Mouse (Mus musculus) spleen, postnatal 36 days (tissue): ENCODE results near the gene Nsd2.

ENCODE experiments used
- DNase-seq, 2 experiments: peaks; one replicate each; pipeline ENCODE4 v3.0.0; 2022; ENCODE audit warnings: low spot score in 2 of 2, mixed read lengths in 1 of 2

Gene Nsd2

DNA sequence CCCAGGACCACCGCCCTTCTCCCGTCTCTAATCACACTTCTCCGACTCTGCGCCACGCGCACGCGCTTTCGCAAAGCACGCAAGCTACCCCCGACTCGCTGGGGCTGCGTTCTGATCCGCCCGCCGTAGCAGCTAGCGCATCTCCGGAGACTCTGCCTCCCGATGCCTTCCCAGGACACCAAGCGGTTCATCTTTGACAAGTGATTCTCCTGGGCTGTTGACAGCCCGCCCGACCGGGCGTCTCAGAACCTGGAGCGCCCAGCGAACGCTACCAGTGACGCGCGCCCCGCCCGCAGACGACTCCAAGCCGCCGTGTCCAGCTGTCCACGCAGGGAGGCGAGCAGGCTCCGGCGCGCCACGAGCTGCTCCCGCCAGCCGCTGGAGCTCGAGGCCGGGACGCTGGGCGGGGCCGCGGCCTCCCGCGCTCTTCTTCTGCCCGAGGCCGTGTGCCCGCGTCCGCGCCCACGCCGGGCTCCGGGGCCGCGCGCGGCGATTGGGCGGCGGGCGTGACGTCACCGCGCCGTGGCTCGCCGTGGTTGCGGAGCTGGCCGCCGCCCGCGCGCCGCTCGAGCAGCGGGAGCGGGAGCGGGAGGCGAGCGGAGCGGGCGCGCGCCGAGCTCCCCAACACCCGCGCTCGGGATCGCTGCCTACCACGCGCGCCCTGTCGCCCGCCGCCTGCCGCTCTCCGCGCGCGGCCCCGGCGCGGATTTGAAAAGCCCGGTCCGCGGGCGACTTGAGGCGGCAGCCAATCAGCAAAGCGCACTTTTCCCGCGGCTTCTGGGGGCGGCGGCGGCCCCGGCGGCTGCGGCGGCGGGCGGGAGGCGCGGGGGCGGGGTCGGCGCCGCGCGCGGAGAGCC lies at the start of gene Nsd2:
Nsd2 (plus strand) TSS at position 850 of the 857 bp plus-strand sequence.
- DNase-seq: peak; percentile 84

DNA sequence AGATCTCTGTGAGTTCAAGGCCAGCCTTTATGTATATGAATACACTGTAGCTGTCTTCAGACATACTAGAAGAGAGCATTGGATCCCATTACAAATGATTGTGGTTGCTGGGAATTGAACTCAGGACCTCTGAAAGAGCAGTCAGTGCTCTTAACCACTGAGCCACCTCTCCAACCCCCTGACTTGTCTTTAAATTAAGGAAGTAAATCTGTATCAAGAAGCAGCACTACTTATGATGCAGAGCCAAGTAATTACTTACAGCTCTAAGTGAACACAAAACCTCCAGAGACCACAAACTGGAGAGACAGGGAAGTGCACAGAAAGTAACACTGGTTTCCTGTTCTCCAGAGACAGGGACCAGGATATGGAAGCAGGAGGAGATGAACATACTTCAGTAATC lies 43.3 kb upstream of the Nsd2 start:
- no peak for DNase-seq

DNA sequence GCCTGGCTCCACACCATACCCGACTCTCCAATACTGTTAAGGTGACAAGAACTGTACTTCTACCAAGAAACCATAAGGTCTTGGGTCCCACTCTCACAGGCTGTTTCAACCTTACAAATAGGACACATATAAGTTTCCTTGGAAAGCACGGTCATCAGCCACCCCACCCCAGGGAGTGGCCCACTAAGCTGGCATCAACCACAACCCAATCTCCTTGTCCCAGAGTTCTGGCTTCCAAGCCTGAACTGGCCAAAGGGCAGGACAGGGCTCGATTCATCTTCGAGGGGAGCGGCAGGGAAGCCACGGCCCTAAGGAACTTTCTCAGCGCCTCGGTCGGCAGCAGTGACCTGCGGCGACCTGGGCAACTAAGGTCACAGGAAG lies 38.6 kb upstream of the Nsd2 start:
- no peak for DNase-seq

DNA sequence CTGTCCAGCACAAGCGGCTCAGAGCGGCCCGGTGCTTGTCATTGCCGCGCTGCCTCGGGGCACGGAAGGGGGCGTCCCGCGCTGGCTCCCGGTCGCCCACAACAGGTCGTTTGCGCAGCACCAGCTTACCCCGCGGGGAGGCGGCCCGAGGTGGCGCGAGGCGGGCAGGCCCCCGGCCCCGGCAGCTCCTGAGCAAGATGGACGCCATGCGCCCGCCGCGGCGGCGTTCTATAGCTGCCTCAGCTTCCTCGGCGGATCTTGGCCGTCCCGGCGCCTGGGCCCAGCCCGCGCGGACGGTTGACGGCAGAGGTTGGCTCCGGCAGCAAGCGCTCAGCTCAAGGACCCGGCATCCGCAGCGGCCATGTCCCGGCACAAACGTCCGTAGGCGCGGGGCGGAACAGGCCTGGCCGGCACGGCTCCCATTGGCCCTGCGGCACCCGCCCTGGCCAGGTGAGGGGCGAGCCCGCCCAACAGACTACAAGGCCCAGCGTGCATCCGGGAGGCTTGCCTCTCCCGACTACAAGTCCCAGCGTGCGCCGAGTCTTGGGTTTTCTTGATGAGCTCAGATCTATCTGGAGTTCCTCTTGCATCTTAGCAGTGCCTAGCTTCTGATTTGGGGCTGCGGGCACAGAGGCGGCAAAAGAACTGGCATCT lies 38.1 kb upstream of the Nsd2 start, which contains the start of gene Letm1:
Letm1 (minus strand) TSS at position 473 of the 654 bp plus-strand sequence.
- DNase-seq: peak; percentile 97

DNA sequence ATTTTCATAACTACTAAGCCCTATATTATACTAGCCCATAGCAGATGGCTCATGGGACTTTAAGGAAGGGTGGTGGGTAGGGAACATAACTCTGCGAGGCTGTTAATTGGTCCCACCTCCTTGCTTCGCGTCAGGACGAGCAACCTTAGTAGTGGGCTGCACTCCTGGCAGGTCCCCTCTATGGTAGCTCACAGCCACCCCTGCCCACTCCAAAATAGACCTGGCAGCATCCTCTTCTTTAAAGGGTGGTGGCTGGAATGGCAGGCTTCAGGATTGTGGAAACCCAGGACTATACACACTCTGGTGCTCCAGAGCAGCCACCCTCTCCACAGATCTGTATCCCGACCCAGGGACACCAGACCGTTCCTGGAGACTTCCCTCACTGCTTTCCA lies 37.5 kb upstream of the Nsd2 start:
- DNase-seq: no peak

GRCm38 (mm10) chr5:33791912-33792643 lies 28.4 kb upstream of the Nsd2 start:
- DNase-seq: no peak

GRCm38 (mm10) chr5:33803337-33803736 lies 17.2 kb upstream of the Nsd2 start:
- DNase-seq: no peak

DNA sequence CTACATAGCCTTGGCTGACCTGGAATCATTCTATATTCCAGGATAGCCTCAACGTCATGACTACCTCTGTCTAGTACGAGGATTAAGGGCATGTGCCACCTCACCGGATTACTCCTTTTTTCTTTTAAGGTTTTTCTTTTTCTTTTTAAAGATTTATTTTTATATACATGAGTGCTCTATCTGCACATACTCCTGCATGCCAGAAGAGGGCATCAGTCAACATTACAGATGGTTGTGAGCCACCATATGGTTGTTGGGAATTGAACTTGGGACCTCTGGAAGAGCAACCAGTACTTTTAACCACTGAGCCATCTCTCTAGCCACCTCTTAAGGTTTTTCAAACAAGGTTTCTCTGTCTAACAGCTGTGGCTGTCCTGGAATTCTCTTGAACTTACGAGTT lies 9.0 kb upstream of the Nsd2 start:
- DNase-seq: no peak

- no peak for DNase-seq
These were observed 4.4 kb upstream of the Nsd2 start for GRCm38 (mm10) chr5:33816008-33816725.

DNA sequence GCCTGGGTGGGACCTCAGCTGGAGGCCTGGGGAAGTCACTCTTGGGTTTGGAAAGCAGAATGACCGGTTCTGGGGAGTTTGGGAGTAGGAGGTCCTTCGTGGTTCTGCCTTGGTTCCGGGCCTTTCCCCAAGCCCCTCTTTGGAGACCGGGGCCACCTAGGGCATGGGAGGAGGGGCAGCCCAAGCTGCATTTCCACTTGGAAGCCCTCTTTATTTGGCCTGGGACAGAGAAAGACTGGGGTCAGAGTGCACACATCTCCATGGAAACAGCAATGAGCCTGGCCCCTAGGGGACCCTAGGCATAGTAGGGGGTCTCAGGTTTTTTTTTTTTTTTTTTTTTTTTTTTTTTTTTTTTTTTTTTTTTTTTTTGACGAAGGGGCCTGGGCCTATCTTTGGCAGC lies 2.4 kb upstream of the Nsd2 start:
- no peak for DNase-seq

- DNase-seq: no peak
These were observed 1.2 kb upstream of the Nsd2 start for GRCm38 (mm10) chr5:33819141-33819875.

DNA sequence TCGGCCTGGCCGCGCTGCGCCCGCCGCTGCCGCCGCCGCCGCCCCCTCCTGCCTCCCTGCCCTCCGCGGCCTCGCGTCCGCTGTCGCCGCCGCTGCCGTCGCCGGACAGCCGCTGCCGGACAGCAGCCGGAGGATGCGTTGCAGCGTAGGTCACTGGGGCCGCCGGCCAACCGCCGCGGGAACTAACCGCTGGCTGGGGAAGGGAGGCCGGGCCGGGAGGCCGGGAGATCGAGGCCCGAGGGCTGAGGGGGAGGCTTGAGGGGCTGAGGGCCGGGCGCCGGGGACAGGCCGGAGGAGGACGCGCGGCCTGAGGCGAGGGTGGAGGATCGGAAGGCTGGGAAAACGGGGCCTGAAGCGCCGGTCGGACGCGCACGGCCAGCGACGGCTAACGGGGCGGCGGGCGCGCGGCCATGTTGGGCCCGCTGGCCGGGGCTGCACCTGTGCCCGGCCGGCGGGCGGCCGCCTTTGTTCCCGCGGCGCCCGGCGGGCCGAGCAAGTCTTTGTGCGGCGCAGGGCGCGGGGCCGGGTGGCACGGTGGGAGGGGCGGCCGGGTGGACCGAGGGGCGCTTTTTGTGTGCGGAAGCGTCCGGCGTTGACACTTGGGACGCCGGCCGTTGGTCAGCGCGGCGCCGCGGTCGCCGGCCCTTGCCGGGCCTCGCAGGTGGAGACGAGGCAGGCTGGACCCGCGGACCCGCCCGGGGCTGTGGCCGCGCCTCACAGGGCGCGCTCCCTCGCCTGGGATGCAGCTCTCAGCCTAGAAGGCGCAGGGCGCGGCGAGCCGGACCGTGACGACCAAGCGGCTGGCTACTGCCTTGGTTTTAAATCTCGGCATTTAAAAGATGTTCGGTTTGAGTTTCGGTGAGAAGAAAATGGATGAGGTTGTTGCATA lies 452 bp downstream of the Nsd2 start:
- peak; percentile 27 to 47 for DNase-seq

- no peak for DNase-seq
These were observed 1.4 kb downstream of the Nsd2 start for GRCm38 (mm10) chr5:33821901-33822427.

GRCm38 (mm10) chr5:33822456-33822855 lies 1.9 kb downstream of the Nsd2 start:
- DNase-seq: no peak

- DNase-seq: no peak
These were observed 5.5 kb downstream of the Nsd2 start for GRCm38 (mm10) chr5:33826001-33826400.

DNA sequence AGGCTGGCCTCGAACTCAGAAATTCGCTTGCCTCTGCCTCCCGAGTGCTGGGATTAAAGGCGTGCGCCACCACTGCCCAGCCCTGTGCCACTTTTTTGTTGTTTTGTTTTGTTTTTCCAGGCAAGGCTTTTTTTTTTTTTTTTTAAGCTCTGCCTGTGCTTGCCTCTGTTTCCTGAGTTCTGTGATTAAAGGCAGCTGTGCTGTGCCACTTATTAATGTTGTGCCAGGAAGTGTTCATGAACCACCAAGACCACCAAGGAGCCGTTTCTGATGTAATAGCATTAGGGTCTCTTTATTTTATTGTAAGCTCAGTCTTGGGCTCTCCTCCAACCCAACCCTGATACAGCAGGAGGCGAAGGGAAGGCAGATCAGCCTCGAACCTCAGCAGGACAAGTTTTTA lies 7.6 kb downstream of the Nsd2 start:
- no peak for DNase-seq

DNA sequence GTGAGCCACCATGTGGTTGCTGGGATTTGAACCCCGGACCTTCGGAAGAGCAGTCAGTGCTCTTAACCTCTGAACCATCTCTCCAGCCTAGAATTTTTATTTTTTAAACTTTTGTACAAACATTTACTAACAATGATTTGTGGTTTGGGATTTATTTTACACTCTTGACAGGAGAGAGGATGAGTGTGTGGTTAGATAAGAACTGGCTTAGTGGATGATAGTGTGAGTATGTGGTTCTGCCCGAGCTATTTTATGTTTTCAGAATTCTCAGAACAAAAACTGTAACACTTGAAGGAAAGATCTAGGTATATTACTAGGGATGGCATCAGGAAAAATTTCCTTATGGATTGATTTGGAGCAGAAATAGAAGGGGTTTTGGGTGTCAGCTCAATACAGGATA lies 9.4 kb downstream of the Nsd2 start:
- no peak for DNase-seq

- no peak for DNase-seq
These were observed 10.3 kb downstream of the Nsd2 start for GRCm38 (mm10) chr5:33830832-33831231.

DNA sequence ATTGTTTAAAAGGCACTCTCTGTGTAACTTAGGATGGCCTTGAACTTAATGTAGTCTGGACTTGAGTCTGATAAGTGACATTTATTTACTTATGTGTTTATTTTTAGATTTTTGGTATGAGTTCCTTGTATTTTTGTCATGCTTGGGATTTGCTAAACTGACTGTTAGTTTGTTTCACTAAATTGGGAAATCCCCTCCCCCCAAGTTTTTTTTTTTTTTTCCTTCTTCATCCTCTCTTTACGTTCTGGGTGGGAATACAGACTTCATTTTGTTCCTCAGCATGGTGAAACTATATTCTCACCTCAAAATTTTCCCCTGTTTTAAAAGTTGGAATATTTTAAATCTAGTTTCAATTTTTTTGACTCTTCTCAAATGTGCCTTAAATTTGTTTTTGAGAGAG lies 20.8 kb downstream of the Nsd2 start:
- no peak for DNase-seq

GRCm38 (mm10) chr5:33842549-33842948 lies 22.0 kb downstream of the Nsd2 start:
- DNase-seq: peak; percentile 13 to 14
